Mouse (Mus musculus) heart, postnatal 0 days (tissue): ENCODE data around the gene Hes2.

Source experiments
- CTCF ChIP-seq: IDR thresholded peaks from 2 replicates; pipeline ENCODE4 v1.5.1; 2016; ENCODE audit warnings: antibody characterized with exemption, control low read depth, low read depth
- EP300 ChIP-seq: IDR thresholded peaks from 2 replicates; pipeline ENCODE4 v1.6.1; 2016; ENCODE audit warnings: antibody characterized with exemption, low read depth

GRCm38 (mm10) chr4:152131809-152132771 is 26.6 kb upstream of the Hes2 start:
- TF ChIP-seq CTCF (no peak), EP300 (no peak)
